Mouse (Mus musculus): ENCODE results near the gene Map4k3. TPM values are rescaled to one million over a fixed set of nuclear protein-coding genes. Genes with fewer than 3 reads are reported as not detected.
"Not testable (repeated sequence)": the region's sequence is repeated elsewhere in the genome, so short reads cannot be mapped to it uniquely, and the experiment has no call there.

Map4k3 gene
- total RNA-seq, 2 experiments from 2014 or later: 67.7 to 72.9 TPM

- intact Hi-C loops (cut with DNase I); DNase-seq: not testable (repeated sequence)
Observed at GRCm38 (mm10) chr17:80730283-80730682, 2.0 kb upstream of the Map4k3 start.

GRCm38 (mm10) chr17:80729825-80730224, 1.5 kb upstream of the Map4k3 start:
- intact Hi-C loops (cut with DNase I): loop anchor here (10.0 kb wide), 1 partner anchor 105 kb away; no protein-coding TSS in a partner anchor
- no peak for DNase-seq

- DNase-seq: no peak
- intact Hi-C loops (cut with DNase I): loop anchor here (10.0 kb wide), 1 partner anchor 104 kb away; no protein-coding TSS in a partner anchor
Observed at GRCm38 (mm10) chr17:80729080-80729749, 930 bp upstream of the Map4k3 start.

DNA sequence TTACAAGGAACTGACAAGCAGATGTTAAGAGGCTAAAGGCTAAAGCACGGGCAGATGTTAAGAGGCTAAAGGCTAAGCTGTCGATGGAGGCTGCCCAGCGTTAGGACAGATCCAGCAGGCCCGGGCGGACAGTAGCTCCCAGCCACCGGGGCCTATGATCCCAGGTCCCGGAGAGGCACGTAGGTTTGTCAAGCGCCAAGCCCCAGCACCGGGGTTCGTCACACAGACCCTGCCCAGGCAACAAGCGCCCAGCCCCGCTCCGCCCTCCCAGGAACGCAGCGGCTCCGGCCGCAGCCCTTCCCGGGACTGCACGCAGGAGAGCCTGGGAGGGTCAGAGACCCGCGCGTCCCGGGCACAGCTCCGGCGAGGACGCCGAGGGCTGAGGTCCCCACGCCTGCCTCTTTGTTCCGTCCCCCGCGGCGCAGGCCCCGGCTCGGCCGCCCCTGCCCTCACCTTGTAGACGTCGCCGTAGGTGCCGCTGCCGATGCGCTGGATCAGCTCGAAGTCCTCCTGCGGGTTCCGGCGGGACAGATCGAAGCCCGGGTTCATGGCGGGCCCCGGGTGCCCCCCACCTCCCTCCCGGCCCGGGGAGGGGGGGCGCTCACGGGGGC, 839 bp downstream of the Map4k3 start:
- intact Hi-C loops (cut with DNase I): loop anchor here (10.0 kb wide), 1 partner anchor 103 kb away; no protein-coding TSS in a partner anchor
- DNase-seq: peak; percentile 60

- DNase-seq: peak; percentile 39
- intact Hi-C loops (cut with DNase I): loop anchor here (10.0 kb wide), 1 partner anchor 102 kb away; no protein-coding TSS in a partner anchor
Observed at GRCm38 (mm10) chr17:80726821-80727220, 1.5 kb downstream of the Map4k3 start.

GRCm38 (mm10) chr17:80723092-80723491, 5.2 kb downstream of the Map4k3 start:
- DNase-seq: no peak
- intact Hi-C loops (cut with DNase I): loop anchor here (10.0 kb wide), 1 partner anchor 98 kb away; no protein-coding TSS in a partner anchor

GRCm38 (mm10) chr17:80721670-80722069, 6.6 kb downstream of the Map4k3 start:
- DNase-seq: no peak
- intact Hi-C loops (cut with DNase I): loop anchor here (10.0 kb wide), 1 partner anchor 97 kb away; no protein-coding TSS in a partner anchor

DNA sequence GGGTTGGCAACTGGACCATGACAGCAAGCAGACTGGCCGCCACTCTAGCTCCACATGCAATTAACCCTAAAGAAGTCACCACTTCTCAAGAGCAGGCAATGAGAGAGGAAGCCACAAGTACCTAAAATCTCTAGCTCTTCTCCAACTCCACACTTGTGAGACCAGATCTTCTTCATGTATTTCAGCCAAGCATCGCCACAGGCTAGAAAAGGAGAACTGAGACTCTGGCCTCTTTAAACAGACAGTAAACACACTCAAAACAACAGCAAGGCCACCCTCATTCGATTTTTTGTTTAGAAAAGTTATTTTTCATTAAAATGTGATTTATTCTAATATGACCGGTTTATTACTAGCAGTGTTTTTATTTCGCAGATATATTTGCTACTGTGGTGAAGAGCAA, 9.0 kb downstream of the Map4k3 start:
- no peak for DNase-seq
- intact Hi-C loops (cut with DNase I): no loop called here

DNA sequence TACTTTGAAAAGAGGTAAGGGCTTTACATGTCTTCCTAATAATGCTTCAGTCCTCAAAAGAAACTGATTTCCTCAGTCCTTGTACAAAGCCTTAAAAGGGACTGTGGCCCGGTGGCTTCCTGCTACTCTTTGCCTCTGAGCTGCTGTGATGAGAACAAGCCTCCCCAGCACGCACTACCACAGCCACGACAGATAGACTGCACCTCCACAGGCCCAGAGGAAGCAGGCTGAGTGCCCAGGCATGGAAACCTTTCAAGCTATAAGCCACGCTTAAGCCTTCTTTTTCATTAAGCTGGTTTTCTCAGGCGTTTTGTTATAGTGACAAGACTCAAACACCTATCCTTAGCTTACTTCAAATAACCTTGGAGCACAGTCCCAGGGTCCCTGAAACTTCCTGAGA, 10.0 kb downstream of the Map4k3 start:
- intact Hi-C loops (cut with DNase I): no loop called here
- no peak for DNase-seq

DNA sequence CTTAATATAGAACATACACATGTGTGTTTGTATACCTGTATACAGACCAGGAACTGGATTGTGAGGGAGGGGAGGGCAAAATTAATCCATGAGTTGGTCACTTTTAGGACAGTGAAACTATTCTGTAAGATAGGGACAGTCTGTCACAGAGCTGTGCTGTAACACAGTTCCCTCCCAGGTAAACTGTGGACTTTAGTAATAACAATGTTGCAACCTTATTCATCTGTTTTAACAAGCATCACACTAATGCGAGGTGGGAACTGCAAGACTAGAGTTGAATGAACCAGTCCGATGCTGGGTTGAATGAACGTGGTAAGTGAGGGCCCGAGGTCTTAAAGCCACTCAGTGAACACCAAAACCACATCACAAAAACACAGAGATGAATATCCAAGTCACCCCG, 14.7 kb downstream of the Map4k3 start:
- intact Hi-C loops (cut with DNase I): no loop called here
- DNase-seq: no peak

GRCm38 (mm10) chr17:80709921-80710838, 18.1 kb downstream of the Map4k3 start:
- peak; percentile 79 for DNase-seq
- intact Hi-C loops (cut with DNase I): no loop called here

DNA sequence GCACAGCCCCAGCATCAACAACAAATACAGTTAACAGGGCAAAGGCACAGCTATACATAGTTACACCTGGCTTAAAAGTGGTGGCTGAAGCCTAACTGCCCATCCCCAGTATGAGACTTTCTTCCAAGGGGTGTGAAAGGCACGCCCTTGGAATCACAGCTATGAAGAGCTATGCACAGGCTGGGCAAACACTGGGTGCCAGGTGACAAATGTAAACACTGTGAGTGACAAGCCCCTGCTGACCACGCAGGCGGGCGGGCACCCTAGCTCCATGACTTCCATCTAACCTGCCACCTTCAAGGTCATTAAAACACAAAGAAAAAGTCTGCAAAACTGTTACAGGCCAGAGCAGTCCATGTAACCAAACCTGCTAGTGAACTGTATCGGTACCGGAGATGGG, 19.5 kb downstream of the Map4k3 start:
- no peak for DNase-seq
- intact Hi-C loops (cut with DNase I): no loop called here

DNA sequence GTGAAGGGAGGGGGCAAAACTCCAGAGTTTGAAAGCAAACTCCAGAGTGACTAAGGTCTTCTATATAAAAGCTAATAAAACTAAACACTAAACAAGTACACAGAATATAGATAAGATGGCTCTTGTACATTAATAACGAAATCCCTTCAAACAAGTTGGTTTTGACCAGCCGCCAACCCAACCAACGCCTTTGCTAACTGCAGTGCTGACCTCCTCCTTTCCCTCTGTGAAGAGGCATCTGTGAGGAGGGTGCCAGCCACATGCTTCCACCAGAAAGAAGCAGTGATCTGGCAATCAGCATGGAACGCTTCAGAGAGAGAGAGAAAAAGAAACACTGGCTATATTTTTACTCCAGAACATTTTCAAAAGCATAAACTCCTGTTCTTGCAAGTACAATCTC, 21.1 kb downstream of the Map4k3 start:
- intact Hi-C loops (cut with DNase I): no loop called here
- DNase-seq: peak; percentile 32

DNA sequence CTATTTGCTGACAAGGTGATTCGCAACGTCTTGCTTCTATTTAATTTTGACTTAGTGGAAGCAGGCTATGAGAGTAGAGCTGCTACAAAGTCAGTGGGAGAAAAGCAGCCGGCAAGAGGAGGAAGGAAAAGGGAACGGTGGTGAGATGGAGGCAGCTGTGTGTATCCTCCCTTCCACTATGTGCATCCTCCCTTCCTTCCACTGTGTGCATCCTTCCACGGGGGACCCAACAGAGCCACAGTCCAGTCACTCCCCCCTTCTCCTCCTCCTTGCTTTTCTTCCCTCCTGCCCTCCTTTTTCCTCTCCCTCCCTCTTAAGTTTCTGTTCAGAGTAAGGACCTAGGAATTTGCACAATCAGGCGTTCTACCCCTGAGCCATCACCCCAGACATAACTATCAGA, 21.7 kb downstream of the Map4k3 start:
- intact Hi-C loops (cut with DNase I): no loop called here
- no peak for DNase-seq

- intact Hi-C loops (cut with DNase I): no loop called here
- no peak for DNase-seq
Observed at GRCm38 (mm10) chr17:80701687-80702086, 26.6 kb downstream of the Map4k3 start.

DNA sequence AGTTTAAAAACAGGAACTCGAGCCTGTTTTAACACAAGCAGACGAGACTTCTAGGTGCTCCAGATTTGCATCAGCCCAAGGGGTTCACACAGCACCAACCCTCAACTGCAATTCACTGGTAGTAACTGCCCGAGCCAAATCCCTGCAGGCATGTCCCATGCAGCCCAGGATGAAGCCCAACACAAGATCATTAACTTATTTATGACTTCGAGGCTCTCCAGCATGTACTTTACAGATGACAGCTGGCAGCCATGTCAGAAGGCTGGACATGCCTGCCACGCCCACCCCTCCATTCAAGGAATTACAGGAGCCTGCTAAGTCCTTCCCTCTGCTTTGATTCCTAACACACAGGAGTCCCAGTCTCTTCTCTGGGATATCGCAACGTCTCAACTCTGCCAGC, 29.4 kb downstream of the Map4k3 start:
- intact Hi-C loops (cut with DNase I): no loop called here
- DNase-seq: no peak

DNA sequence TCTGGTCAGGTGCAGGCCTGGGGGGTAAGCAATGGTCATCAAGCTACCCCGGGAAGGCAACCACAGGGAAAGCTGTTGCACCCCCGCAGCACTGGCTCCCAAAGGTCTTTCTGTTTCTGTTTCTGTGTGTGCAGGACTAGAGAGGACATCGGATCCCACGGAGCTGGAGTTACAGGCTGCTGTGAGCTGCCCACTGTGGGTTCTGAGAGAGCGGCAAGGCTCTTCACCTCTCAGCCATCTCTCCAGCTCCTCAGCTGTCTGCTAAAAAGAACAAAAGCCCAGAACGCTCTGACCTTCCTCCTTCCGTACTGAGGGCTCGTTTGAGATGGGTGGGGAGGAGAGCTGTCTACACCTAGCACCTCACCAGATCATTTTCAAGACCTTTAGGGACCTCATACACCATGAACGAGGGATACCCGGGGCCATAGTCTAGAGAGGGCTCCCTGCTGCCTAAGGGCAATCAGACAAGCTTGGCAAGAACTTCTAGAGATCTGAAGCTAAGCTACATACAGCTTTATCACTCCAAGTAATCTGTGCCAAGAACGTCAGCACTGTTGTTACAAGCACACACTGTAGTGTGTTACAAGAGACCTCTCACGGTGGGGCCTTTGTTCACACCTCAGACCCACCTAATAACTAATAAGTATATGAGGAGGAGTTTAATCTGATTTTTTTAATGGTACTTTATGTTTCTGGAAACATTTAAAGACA, 29.9 kb downstream of the Map4k3 start:
- DNase-seq: no peak
- intact Hi-C loops (cut with DNase I): no loop called here

GRCm38 (mm10) chr17:80696956-80697355, 31.3 kb downstream of the Map4k3 start:
- intact Hi-C loops (cut with DNase I): no loop called here
- DNase-seq: no peak

GRCm38 (mm10) chr17:80696210-80696609, 32.1 kb downstream of the Map4k3 start:
- no peak for DNase-seq
- intact Hi-C loops (cut with DNase I): no loop called here

DNA sequence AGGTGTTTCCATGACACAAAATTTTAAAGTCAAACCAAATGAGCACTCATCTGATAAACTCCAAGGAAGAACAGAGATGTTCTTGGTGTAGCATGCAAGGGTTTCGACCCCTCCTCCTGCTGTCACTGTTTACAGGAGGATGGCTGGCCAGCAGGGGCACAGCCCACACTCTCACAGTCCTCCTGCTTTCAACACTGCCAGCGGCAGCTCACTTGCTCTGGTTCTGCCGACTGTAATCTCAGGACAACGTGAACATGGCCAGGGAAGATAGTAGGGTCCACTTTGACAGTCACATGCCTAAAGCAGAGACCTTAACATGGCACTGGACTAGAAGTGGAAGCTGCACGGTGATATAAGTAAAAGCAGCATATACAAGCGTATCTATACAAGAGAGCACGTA, 34.6 kb downstream of the Map4k3 start:
- no peak for DNase-seq
- intact Hi-C loops (cut with DNase I): no loop called here

- no peak for DNase-seq
- intact Hi-C loops (cut with DNase I): no loop called here
Observed at GRCm38 (mm10) chr17:80692183-80692582, 36.1 kb downstream of the Map4k3 start.
